Mouse (Mus musculus) activated CD4-positive, CD25-positive, alpha-beta regulatory T cell, adult 9 weeks (primary cell): ENCODE results near the gene Mbip. TPM values are rescaled to one million over a fixed set of nuclear protein-coding genes. Genes with fewer than 3 reads are reported as not detected.

Experiments used
- polyA plus RNA-seq: library from polyadenylated mRNA; unstranded; fragments of 100-300 nt; shearing (Covaris generic); gene quantifications from one replicate; pipeline ENCODE4 v1.2.1, GENCODE M21; 2017

The Mbip gene
- 36.4 TPM for polyA plus RNA-seq

GRCm38 (mm10) chr12:56345367-56346089 lies at the start of gene Mbip:
Gene Mbip, minus strand, starts transcription at chr12:56345894.

Other genes with a start within 250 kb of the Mbip start
- gene Nkx2-1, start 191.0 kb upstream of the Mbip start, polyA plus RNA-seq, result not detected